Mouse (Mus musculus) cortical plate, adult 2 months (tissue): ENCODE data around the gene Akirin1.

ENCODE experiments used
- CTCF ChIP-seq: fragments of 200-500 bp; IDR thresholded peaks from 2 replicates; pipeline ENCODE4 v1.5.1; 2011; ENCODE audit warnings: mild to moderate bottlenecking, control low read depth, low read length; ENCODE audit not compliant: insufficient read depth; ENCODE audit errors: extremely low read depth
- POLR2A ChIP-seq: fragments of 200-500 bp; IDR thresholded peaks from 2 replicates; pipeline ENCODE4 v1.6.1; 2011; ENCODE audit warnings: mild to moderate bottlenecking, low read length, control low read depth; ENCODE audit not compliant: insufficient read depth; ENCODE audit errors: extremely low read depth

GRCm38 (mm10) chr4:123748726-123749415 lies 1.3 kb downstream of the Akirin1 start:
- no peak for TF ChIP-seq CTCF
- no peak for TF ChIP-seq POLR2A
